In genomic region chr5:140128414-140128981, GRCm38 (mm10) we compare ENCODE assay signal across 10 mouse cellular contexts.
DNase-seq lines count a peak whose midpoint lies in the region; ATAC-seq lines count a peak whose summit lies in the region.
"Had no signal": no experiment of that assay in that cellular context is flagged by ENCODE, and none has a peak within 500 bp of the region (broad histone marks: within the 10 kb centered on the region; RNA-seq: fewer than 3 reads in every experiment).

No protein-coding gene starts in this region.

- peak; percentile 53 for DNase-seq in embryonic facial prominence, embryonic 14.5 days (ENCODE audit: low spot score)
- peak; percentile 66 for DNase-seq in limb, embryonic 10.5 days (ENCODE audit: low spot score)
- no peak for DNase-seq in left cerebral cortex, adult 11 months (ENCODE audit: low spot score)
- DNase-seq in heart, adult 18-20 months, result no peak
- no peak for DNase-seq in right cerebral cortex, postnatal 36 days (ENCODE audit: low spot score in 2 of 2)
- DNase-seq: gastrocnemius, postnatal 14 days; heart, postnatal 10 days; left cerebral cortex, postnatal 4 days had no signal

- H3K4me3 ChIP-seq in midbrain, embryonic 12.5 days, result no peak overlapping the region
- no peak overlapping the region for H3K4me3 ChIP-seq in midbrain, embryonic 16.5 days (ENCODE audit: low read depth, low read length)
- H3K4me3 ChIP-seq in embryonic facial prominence, embryonic 14.5 days (ENCODE audit: low read depth, low read length), result no peak overlapping the region
- peak overlapping the region; percentile 31 for H3K4me3 ChIP-seq in limb, embryonic 10.5 days

- no peaks in the 10 kb centered on the region for H3K9me3 ChIP-seq in midbrain, embryonic 12.5 days
- H3K9me3 ChIP-seq in midbrain, embryonic 16.5 days (replicated peaks; ENCODE audit: control insufficient read depth, low read length, poor library complexity, severe bottlenecking), result no peaks in the 10 kb centered on the region
- no peaks in the 10 kb centered on the region for H3K9me3 ChIP-seq in embryonic facial prominence, embryonic 14.5 days (ENCODE audit: control insufficient read depth, low read length)
- H3K9me3 ChIP-seq in limb, embryonic 10.5 days (replicated peaks), result no peaks in the 10 kb centered on the region

- H3K36me3 ChIP-seq in midbrain, embryonic 12.5 days, result no peaks in the 10 kb centered on the region
- no peaks in the 10 kb centered on the region for H3K36me3 ChIP-seq in midbrain, embryonic 16.5 days (ENCODE audit: control insufficient read depth, insufficient read depth, low read length)
- no peaks in the 10 kb centered on the region for H3K36me3 ChIP-seq in embryonic facial prominence, embryonic 14.5 days (ENCODE audit: control insufficient read depth, insufficient read depth, low read length)
- peaks cover 35% of the 10 kb centered on the region for H3K36me3 ChIP-seq in limb, embryonic 10.5 days

- no peaks in the 10 kb centered on the region for H3K27me3 ChIP-seq in midbrain, embryonic 12.5 days
- H3K27me3 ChIP-seq in midbrain, embryonic 16.5 days (ENCODE audit: control insufficient read depth, insufficient read depth, low read depth, low read length), result no peaks in the 10 kb centered on the region
- no peaks in the 10 kb centered on the region for H3K27me3 ChIP-seq in embryonic facial prominence, embryonic 14.5 days (replicated peaks; ENCODE audit: control insufficient read depth, insufficient read depth, low read length)
- no peaks in the 10 kb centered on the region for H3K27me3 ChIP-seq in limb, embryonic 10.5 days (ENCODE audit: low read depth, poor library complexity, severe bottlenecking)

- H3K4me2 ChIP-seq in midbrain, embryonic 12.5 days (replicated peaks), result no peak overlapping the region
- no peak overlapping the region for H3K4me2 ChIP-seq in midbrain, embryonic 16.5 days (ENCODE audit: low read length)
- H3K4me2 ChIP-seq in embryonic facial prominence, embryonic 14.5 days (ENCODE audit: low read depth, low read length), result no peak overlapping the region

- peaks cover 14% of the 10 kb centered on the region; the same call in 1 of the 2 replicates for H3K4me1 ChIP-seq in midbrain, embryonic 12.5 days
- peaks cover 10% of the 10 kb centered on the region; the same call in 1 of the 2 replicates for H3K4me1 ChIP-seq in midbrain, embryonic 16.5 days (ENCODE audit: control insufficient read depth, insufficient read depth, low read length)
- H3K4me1 ChIP-seq in embryonic facial prominence, embryonic 14.5 days (ENCODE audit: control insufficient read depth, insufficient read depth, low read length), result peaks cover 17% of the 10 kb centered on the region
- H3K4me1 ChIP-seq in limb, embryonic 10.5 days, result peaks cover 61% of the 10 kb centered on the region

- H3K27ac ChIP-seq in midbrain, embryonic 12.5 days (replicated peaks), result 0 out of 2 replicates have a peak overlapping the region, but pooled peaks have one; percentile 30
- H3K27ac ChIP-seq in midbrain, embryonic 16.5 days (ENCODE audit: low read length), result no peak overlapping the region
- H3K27ac ChIP-seq in embryonic facial prominence, embryonic 14.5 days (replicated peaks; ENCODE audit: low read depth, low read length), result peak overlapping the region; percentile 40; the same call in 1 of the 2 replicates
- H3K27ac ChIP-seq in limb, embryonic 10.5 days, result peak overlapping the region; percentile 93

- 75% methylated on average over 9 of the region's 9 CpGs for WGBS in midbrain, embryonic 12.5 days
- 48% methylated on average over 9 of the region's 9 CpGs for WGBS in midbrain, embryonic 16.5 days
- 45% methylated on average over 9 of the region's 9 CpGs for WGBS in embryonic facial prominence, embryonic 14.5 days
- WGBS in limb, embryonic 10.5 days, result 16% methylated on average over 9 of the region's 9 CpGs

- no peak for ATAC-seq in midbrain, embryonic 12.5 days (ENCODE audit: low FRiP score, low read depth)
- no peak for ATAC-seq in midbrain, embryonic 16.5 days
- peak; percentile 46 for ATAC-seq in embryonic facial prominence, embryonic 14.5 days (ENCODE audit: low read depth)

- H3K9ac ChIP-seq in midbrain, embryonic 12.5 days (replicated peaks), result no peak overlapping the region
- no peak overlapping the region for H3K9ac ChIP-seq in midbrain, embryonic 16.5 days (ENCODE audit: low read depth, low read length)
- H3K9ac ChIP-seq in embryonic facial prominence, embryonic 14.5 days (ENCODE audit: low read depth, low read length), result no peak overlapping the region

Comparison
In these comparisons a context has a peak if more than half of its experiments do, and no peak if none do; other contexts are left out.
1. DNase-seq: peak in embryonic facial prominence, embryonic 14.5 days (single experiment) and limb, embryonic 10.5 days (single experiment); none in left cerebral cortex, adult 11 months (single experiment), heart, adult 18-20 months (0 of 2) and right cerebral cortex, postnatal 36 days (0 of 2).